Mouse (Mus musculus): Measurements from ENCODE around the gene Gdi1. TPM values are rescaled to one million over a fixed set of nuclear protein-coding genes. Genes with fewer than 3 reads are reported as not detected.
A peak's percentile ranks its signal among the peaks of the same experiment; 100 is the strongest.

The Gdi1 gene
- total RNA-seq (2014; rRNA removed; ENCODE audit: low replicate concordance) = 62.1 and 81.6 TPM in 2 replicates
- polyA plus RNA-seq (2015; fragmentation: Nextera tagmentation; extraction: Ambion mirVana) = 72.1 and 75.5 TPM in 2 replicates

GRCm38 (mm10) chrX:74304867-74305700 is at the start of gene Gdi1:
Gene Gdi1 (plus strand): TSS chrX:74304998.
- H3K27me3 ChIP-seq (ENCODE audit: control insufficient read depth, insufficient read depth, low read length) = no peaks in the 10 kb centered on the region
- peak; percentile 88 for ATAC-seq (ENCODE audit: insufficient read depth, low read depth)
- TF ChIP-seq CTCF (IDR thresholded peaks at IDR 0.05; ENCODE audit: low read depth) (peak; percentile 34), EP300 (IDR thresholded peaks at IDR 0.05; ENCODE audit: low read depth) (no peak)
- H3K4me2 ChIP-seq (ENCODE audit: low read depth, low read length) = peak within 1 kb of the TSS; percentile 73
- H3K9ac ChIP-seq (replicated peaks; ENCODE audit: low read depth, low read length) = peak within 1 kb of the TSS; percentile 74
- peak; percentile 61 for DNase-seq (ENCODE audit: low spot score)
- peak within 1 kb of the TSS; percentile 96 for H3K27ac ChIP-seq (ENCODE audit: low read depth)
- WGBS = 14% methylated on average over 41 of the region's 41 CpGs
- no peaks in the 10 kb centered on the region for H3K4me1 ChIP-seq (ENCODE audit: control insufficient read depth, insufficient read depth)
- H3K4me3 ChIP-seq (ENCODE audit: low read depth, low read length) = peak within 1 kb of the TSS; percentile 66
- peaks cover 54% of the 10 kb centered on the region for H3K36me3 ChIP-seq (replicated peaks; ENCODE audit: control insufficient read depth, insufficient read depth, low read length)
- H3K9me3 ChIP-seq (replicated peaks; ENCODE audit: control insufficient read depth, low read length) = no peaks in the 10 kb centered on the region

GRCm38 (mm10) chrX:74257746-74258145 is 47.1 kb upstream of the Gdi1 start:
- H3K9me3 ChIP-seq (replicated peaks; ENCODE audit: control insufficient read depth, low read length) = no peaks in the 10 kb centered on the region
- no peak overlapping the region for H3K9ac ChIP-seq (replicated peaks; ENCODE audit: low read depth, low read length)
- no peak for DNase-seq (ENCODE audit: low spot score)
- no peak overlapping the region for H3K27ac ChIP-seq (ENCODE audit: low read depth)
- WGBS = 90% methylated on average over 3 of the region's 3 CpGs
- no peak for ATAC-seq (ENCODE audit: insufficient read depth, low read depth)
- TF ChIP-seq CTCF (IDR thresholded peaks at IDR 0.05; ENCODE audit: low read depth) = no peak
- no peak for TF ChIP-seq EP300 (IDR thresholded peaks at IDR 0.05; ENCODE audit: low read depth)
- H3K27me3 ChIP-seq (ENCODE audit: control insufficient read depth, insufficient read depth, low read length) = no peaks in the 10 kb centered on the region
- H3K4me1 ChIP-seq (ENCODE audit: control insufficient read depth, insufficient read depth) = 0 out of 2 replicates have a peak, but pooled peaks cover 4% of the 10 kb centered on the region
- peaks cover 5% of the 10 kb centered on the region; the same call in 1 of the 2 replicates for H3K36me3 ChIP-seq (replicated peaks; ENCODE audit: control insufficient read depth, insufficient read depth, low read length)
- H3K4me2 ChIP-seq (ENCODE audit: low read depth, low read length) = no peak overlapping the region
- H3K4me3 ChIP-seq (ENCODE audit: low read depth, low read length) = no peak overlapping the region

- Histone ChIP-seq H3K4me3 (ENCODE audit: low read depth, low read length) (peak overlapping the region; percentile 72), H3K27me3 (ENCODE audit: control insufficient read depth, insufficient read depth, low read length) (no peaks in the 10 kb centered on the region), H3K9me3 (replicated peaks; ENCODE audit: control insufficient read depth, low read length) (no peaks in the 10 kb centered on the region), H3K9ac (replicated peaks; ENCODE audit: low read depth, low read length) (peak overlapping the region; percentile 60), H3K4me2 (ENCODE audit: low read depth, low read length) (peak overlapping the region; percentile 63), H3K36me3 (replicated peaks; ENCODE audit: control insufficient read depth, insufficient read depth, low read length) (0 out of 2 replicates have a peak, but pooled peaks cover 5% of the 10 kb centered on the region), H3K27ac (ENCODE audit: low read depth) (peak overlapping the region; percentile 94), H3K4me1 (ENCODE audit: control insufficient read depth, insufficient read depth) (0 out of 2 replicates have a peak, but pooled peaks cover 6% of the 10 kb centered on the region)
- DNase-seq (ENCODE audit: low spot score) = peak; percentile 68
- ATAC-seq (ENCODE audit: insufficient read depth, low read depth) = peak; percentile 53
- 27% methylated on average over 3 of the region's 3 CpGs for WGBS
- no peak for TF ChIP-seq EP300 (IDR thresholded peaks at IDR 0.05; ENCODE audit: low read depth)
- no peak for TF ChIP-seq CTCF (IDR thresholded peaks at IDR 0.05; ENCODE audit: low read depth)
These were observed 35.1 kb upstream of the Gdi1 start for GRCm38 (mm10) chrX:74269736-74270061.

GRCm38 (mm10) chrX:74270062-74270901 is 34.5 kb upstream of the Gdi1 start, which contains the start of gene Rpl10:
Gene Rpl10 (plus strand): TSS chrX:74270812.
- H3K9ac ChIP-seq (replicated peaks; ENCODE audit: low read depth, low read length) = peak within 1 kb of the TSS; percentile 78
- no peaks in the 10 kb centered on the region for H3K9me3 ChIP-seq (replicated peaks; ENCODE audit: control insufficient read depth, low read length)
- H3K27me3 ChIP-seq (ENCODE audit: control insufficient read depth, insufficient read depth, low read length) = no peaks in the 10 kb centered on the region
- H3K36me3 ChIP-seq (replicated peaks; ENCODE audit: control insufficient read depth, insufficient read depth, low read length) = 0 out of 2 replicates have a peak, but pooled peaks cover 5% of the 10 kb centered on the region
- WGBS = 16% methylated on average over 42 of the region's 42 CpGs
- H3K27ac ChIP-seq (ENCODE audit: low read depth) = peak within 1 kb of the TSS; percentile 94
- peak within 1 kb of the TSS; percentile 72 for H3K4me3 ChIP-seq (ENCODE audit: low read depth, low read length)
- ATAC-seq (ENCODE audit: insufficient read depth, low read depth) (peak; percentile 91), DNase-seq (ENCODE audit: low spot score) (peak; percentile 96)
- H3K4me1 ChIP-seq (ENCODE audit: control insufficient read depth, insufficient read depth) = 0 out of 2 replicates have a peak, but pooled peaks cover 6% of the 10 kb centered on the region
- TF ChIP-seq EP300 (IDR thresholded peaks at IDR 0.05; ENCODE audit: low read depth) (peak; percentile 88; the same call in 1 of the 2 replicates), CTCF (IDR thresholded peaks at IDR 0.05; ENCODE audit: low read depth) (peak; percentile 33)
- H3K4me2 ChIP-seq (ENCODE audit: low read depth, low read length) = peak within 1 kb of the TSS; percentile 64
